Comparison of ENCODE assay signal across 18 mouse cellular contexts in genomic region chr13:101235110-101235509, GRCm38 (mm10).
DNase-seq lines count a peak whose midpoint lies in the region; ATAC-seq lines count a peak whose summit lies in the region.
"Had no signal": no experiment of that assay in that cellular context is flagged by ENCODE, and none has a peak within 500 bp of the region (broad histone marks: within the 10 kb centered on the region; RNA-seq: fewer than 3 reads in every experiment).

No protein-coding gene starts in this region.

- H3K9me3 ChIP-seq in forebrain, embryonic 12.5 days: no peaks in the 10 kb centered on the region
- no peaks in the 10 kb centered on the region for H3K9me3 ChIP-seq in forebrain, embryonic 16.5 days (ENCODE audit: control insufficient read depth, low read length)
- H3K9me3 ChIP-seq: liver, embryonic 13.5 days; lung, embryonic 15.5 days; midbrain, embryonic 15.5 days had no signal

- peaks cover 35% of the 10 kb centered on the region for H3K4me1 ChIP-seq in forebrain, embryonic 12.5 days
- H3K4me1 ChIP-seq in forebrain, embryonic 16.5 days (replicated peaks; ENCODE audit: control insufficient read depth, insufficient read depth, low read length): peaks cover 18% of the 10 kb centered on the region
- H3K4me1 ChIP-seq: liver, embryonic 13.5 days had no signal

- ATAC-seq in forebrain, embryonic 12.5 days (ENCODE audit: low FRiP score): peak; percentile 14; the same call in 1 of the 2 replicates
- no peak for ATAC-seq in forebrain, embryonic 16.5 days

- H3K36me3 ChIP-seq in forebrain, embryonic 12.5 days (replicated peaks): no peaks in the 10 kb centered on the region
- no peaks in the 10 kb centered on the region for H3K36me3 ChIP-seq in forebrain, embryonic 16.5 days (ENCODE audit: control insufficient read depth, insufficient read depth)
- H3K36me3 ChIP-seq: liver, embryonic 13.5 days; lung, embryonic 15.5 days; midbrain, embryonic 15.5 days had no signal

- 0 out of 2 replicates have a peak overlapping the region, but pooled peaks have one; percentile 20 for H3K27ac ChIP-seq in forebrain, embryonic 12.5 days
- H3K27ac ChIP-seq in forebrain, embryonic 16.5 days (ENCODE audit: low read length): no peak overlapping the region
- H3K27ac ChIP-seq: liver, embryonic 13.5 days; lung, embryonic 15.5 days; macrophage; midbrain, embryonic 15.5 days had no signal

- H3K27me3 ChIP-seq in forebrain, embryonic 12.5 days: no peaks in the 10 kb centered on the region
- H3K27me3 ChIP-seq in forebrain, embryonic 16.5 days (replicated peaks; ENCODE audit: control insufficient read depth, insufficient read depth, low read length): no peaks in the 10 kb centered on the region
- H3K27me3 ChIP-seq: liver, embryonic 13.5 days; lung, embryonic 15.5 days; midbrain, embryonic 15.5 days had no signal

- H3K9ac ChIP-seq in forebrain, embryonic 12.5 days: no peak overlapping the region
- no peak overlapping the region for H3K9ac ChIP-seq in forebrain, embryonic 16.5 days (replicated peaks; ENCODE audit: low read depth, low read length)
- H3K9ac ChIP-seq: liver, embryonic 13.5 days; lung, embryonic 15.5 days; midbrain, embryonic 15.5 days had no signal

- WGBS in forebrain, embryonic 12.5 days: 9% methylated on average over 3 of the region's 3 CpGs
- WGBS in forebrain, embryonic 16.5 days: 15% methylated on average over 3 of the region's 3 CpGs

- peak; percentile 51 for DNase-seq in layer of hippocampus, adult 9-11 months
- DNase-seq in layer of hippocampus, adult 18-20 months (ENCODE audit: low spot score in 2 of 2): no peak
- peak; percentile 68 for DNase-seq in Muller cell, postnatal 12 days (ENCODE audit: inconsistent ontology term)
- DNase-seq in mesoderm, embryonic 11.5 days (ENCODE audit: low read depth, low spot score): peak; percentile 30
- DNase-seq in ovary, postnatal 10 days (ENCODE audit: low spot score): no peak
- DNase-seq: adrenal gland, postnatal 10 days; heart, postnatal 36 days; kidney, adult 9 months; kidney, postnatal 4 days; liver, embryonic 13.5 days; thymus, postnatal 25 days had no signal

- no peak overlapping the region for H3K4me2 ChIP-seq in forebrain, embryonic 12.5 days
- no peak overlapping the region for H3K4me2 ChIP-seq in forebrain, embryonic 16.5 days (ENCODE audit: low read length)
- H3K4me2 ChIP-seq: heart, embryonic 11.5 days; liver, embryonic 13.5 days; lung, embryonic 15.5 days had no signal

- no peak overlapping the region for H3K4me3 ChIP-seq in forebrain, embryonic 12.5 days (replicated peaks)
- no peak overlapping the region for H3K4me3 ChIP-seq in forebrain, embryonic 16.5 days (replicated peaks; ENCODE audit: low read length)
- H3K4me3 ChIP-seq: erythroblast, embryonic 14.5 days; liver, embryonic 13.5 days; lung, embryonic 15.5 days; midbrain, embryonic 15.5 days had no signal

Comparison
In these comparisons a context has a peak if more than half of its experiments do, and no peak if none do; other contexts are left out.
1. DNase-seq: peak in layer of hippocampus, adult 9-11 months (single experiment), Muller cell, postnatal 12 days (single experiment) and mesoderm, embryonic 11.5 days (single experiment); none in layer of hippocampus, adult 18-20 months (0 of 2) and ovary, postnatal 10 days (single experiment).